Mouse (Mus musculus): ENCODE measurements around the gene Gm10377.
"Not testable (repeated sequence)": the region's sequence is repeated elsewhere in the genome, so short reads cannot be mapped to it uniquely, and the experiment has no call there.

Gm10377 gene

DNA sequence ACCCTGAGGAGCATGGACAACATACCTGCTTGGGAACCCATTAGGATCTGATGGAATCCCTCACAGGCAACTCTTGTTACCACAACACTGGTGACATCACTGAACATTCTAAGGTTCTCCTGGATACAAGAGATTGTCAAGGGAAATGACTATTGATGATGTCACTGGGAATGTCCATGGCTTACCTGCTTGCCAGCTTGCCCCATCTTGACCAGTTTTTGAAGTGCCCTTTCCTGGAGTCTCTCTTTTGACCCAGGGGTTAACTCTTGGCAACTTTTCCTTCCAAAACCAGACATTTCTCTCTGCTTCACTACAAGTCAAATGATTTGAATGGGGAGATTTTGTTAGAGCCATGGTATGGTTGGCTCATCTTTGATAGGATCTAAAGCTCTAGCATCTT is at the start of gene Gm10377:
Gene Gm10377 (minus strand): TSS at position 101 of the 400 bp plus-strand sequence.
- not testable (repeated sequence) for DNase-seq

- not testable (repeated sequence) for DNase-seq
Observed at GRCm38 (mm10) chr14:42768721-42769120, 29.1 kb downstream of the Gm10377 start, which contains the start of gene Gm3015. Gene Gm3015, minus strand, starts transcription at chr14:42768821.
